Mouse (Mus musculus): ENCODE data around the gene Il17a. TPM values are rescaled to one million over a fixed set of nuclear protein-coding genes. Genes with fewer than 3 reads are reported as not detected.

Gene Il17a
- total RNA-seq, 4 experiments from 2014 or later: not detected

Small RNA genes within 50 kb of the gene (microRNA-seq; reads per million reads assigned to microRNA genes)
- 0 reads per million in 2 experiments for gene Mir133b

Other genes with a start within 250 kb of the Il17a start
- under 1 TPM; 0.02 to 0.70 (median 0.07) TPM for gene Pkhd1, start 112.8 kb upstream of the Il17a start, total RNA-seq (2022)
- gene Il17f, start 59.7 kb downstream of the Il17a start, total RNA-seq (2022): under 1 TPM in 1 of 4 experiments, not detected in 3; 0.55 TPM
- gene Mcm3, start 89.4 kb downstream of the Il17a start, total RNA-seq (2022): 1 to 10 TPM; 2.7 to 5.1 (median 4.4) TPM
- gene Paqr8, start 159.7 kb downstream of the Il17a start, total RNA-seq (2022): 100 to 1,000 TPM in 3 of 4 experiments, 10 to 100 TPM in 1; 90.4 to 114 (median 108) TPM
- 1 to 10 TPM; 1.2 to 2.5 (median 2.3) TPM for gene Efhc1, start 220.7 kb downstream of the Il17a start, total RNA-seq (2022)

Data from left cerebral cortex, adult 8-10 months (tissue).